Mouse (Mus musculus) heart, adult 18-20 months (tissue): ENCODE measurements at regions not wholly inside any gene's neighbourhood (a gene's known extent, or its start where the extent isn't known, plus 50 kb on each side); places are given as distances from the start of the nearest gene placed in this dataset.

Experiments
- DNase-seq, 2 experiments: peaks; one replicate each; pipeline ENCODE4 v3.0.0; 2021 to 2022; ENCODE audit warnings: mixed read lengths in 1 of 2

DNA sequence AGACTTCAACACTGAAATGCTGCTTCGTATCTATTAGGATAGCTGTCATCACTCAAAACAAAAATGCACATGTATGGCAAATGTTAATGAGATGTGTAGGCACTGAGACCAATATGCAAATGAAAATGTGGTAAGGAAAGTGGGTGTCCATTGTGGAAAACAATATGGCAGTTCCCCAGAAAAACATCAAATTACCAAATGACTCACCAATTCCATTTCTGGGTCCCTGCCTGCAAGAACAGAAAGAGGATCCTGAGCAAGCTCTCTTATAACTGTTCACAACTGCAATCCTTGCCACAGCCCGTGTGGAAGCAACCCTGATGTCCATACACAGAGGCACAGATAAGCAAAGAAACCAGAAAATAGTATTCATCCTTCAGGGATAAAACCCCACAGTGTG is 442.0 kb downstream of the Defb40 start:
- DNase-seq: no peak

DNA sequence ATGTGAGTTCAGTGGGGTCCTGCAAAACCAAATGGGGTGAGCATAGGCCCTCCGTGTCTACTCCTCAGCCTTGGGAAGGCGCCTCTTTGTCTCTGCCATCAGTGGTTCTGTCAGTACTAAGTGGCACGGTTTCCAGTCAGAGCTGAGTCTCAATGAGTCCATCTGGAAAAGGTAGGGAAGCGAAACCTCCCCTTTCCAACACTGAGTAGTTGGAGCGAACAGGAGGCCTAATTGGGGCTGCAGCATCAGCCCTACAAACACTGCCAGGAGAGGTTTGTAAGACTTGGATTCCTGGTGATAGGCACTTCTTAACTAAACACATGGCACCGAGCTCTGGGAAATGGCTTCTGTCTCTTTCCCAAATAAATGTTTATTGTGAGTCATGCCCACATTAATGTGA is 449.9 kb downstream of the Defb40 start:
- no peak for DNase-seq

DNA sequence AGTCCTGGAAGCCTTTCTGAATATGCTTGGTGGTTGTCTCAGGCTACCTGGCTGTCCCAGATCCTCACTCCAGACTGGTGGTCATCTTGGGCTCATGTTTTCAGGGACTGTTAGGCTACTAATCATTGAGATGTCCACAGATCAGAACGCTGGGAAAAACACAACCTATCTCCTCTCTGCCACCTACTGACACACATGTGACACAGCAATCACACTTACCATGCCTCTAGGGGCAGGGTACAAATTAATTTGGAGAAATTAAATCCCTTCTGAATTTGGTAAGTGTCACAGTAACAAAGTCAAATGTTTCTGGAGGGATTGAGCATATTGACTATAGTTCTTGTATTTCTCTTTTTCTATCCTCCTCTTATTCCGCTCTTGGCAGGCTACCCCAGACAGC is 465.6 kb downstream of the Defb40 start:
- no peak for DNase-seq

DNA sequence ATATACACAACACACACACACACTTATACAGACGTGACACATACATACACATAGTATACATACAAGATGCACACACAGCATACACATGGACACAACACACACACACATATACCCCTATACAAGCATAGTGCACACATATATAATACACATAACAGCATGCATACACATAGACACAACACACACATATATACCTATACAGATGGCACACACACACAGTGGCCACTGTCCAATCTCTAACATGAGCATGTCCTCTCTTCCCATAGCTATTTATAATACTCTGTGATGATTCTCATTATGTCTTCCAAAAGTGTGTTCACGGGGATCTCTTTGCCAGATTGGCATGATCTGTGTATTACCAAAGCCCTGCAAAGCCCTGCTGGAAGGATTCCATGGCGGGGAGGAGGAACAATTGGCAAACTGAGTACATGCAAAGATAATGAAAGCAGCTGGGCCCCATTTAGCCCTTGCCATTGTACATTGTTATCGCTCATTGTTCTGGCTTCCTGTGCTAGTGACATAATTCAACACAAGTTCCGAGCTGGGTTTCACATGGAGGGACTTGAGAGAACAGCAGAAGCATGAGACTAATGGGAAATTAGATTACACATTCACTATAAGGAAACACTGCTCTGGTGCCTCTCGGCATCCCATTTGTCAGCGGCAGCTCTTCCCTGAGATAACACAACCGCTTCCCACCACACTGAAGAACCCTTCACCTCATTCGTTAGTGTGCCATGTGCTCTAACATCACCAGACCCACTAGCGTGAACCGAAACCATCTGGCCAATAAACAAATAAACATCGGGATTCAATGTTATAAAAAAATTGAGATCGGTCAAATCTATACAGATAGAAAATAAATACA is 471.7 kb downstream of the Defb40 start:
- DNase-seq: peak in 1 of 2 experiments; percentile 14

DNA sequence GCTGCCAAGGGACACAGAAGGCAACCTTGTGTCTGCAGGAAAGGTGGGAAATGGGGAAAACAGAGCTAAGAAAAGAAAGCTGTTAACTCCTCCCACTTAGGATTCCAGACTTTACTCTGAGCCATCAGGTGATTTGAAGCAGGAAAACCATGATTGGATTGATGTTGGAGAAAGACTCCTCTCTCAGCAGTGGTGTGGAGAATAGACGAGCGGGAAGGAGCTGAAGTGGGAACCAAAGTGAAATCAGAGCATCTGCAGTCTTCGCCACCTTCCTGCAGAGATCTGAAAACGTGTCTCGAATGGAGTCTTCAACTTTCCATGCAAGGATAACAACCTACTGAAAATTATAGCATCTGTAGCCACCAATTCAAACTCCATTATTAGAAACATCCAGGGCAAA is 487.4 kb downstream of the Defb40 start:
- no peak for DNase-seq

DNA sequence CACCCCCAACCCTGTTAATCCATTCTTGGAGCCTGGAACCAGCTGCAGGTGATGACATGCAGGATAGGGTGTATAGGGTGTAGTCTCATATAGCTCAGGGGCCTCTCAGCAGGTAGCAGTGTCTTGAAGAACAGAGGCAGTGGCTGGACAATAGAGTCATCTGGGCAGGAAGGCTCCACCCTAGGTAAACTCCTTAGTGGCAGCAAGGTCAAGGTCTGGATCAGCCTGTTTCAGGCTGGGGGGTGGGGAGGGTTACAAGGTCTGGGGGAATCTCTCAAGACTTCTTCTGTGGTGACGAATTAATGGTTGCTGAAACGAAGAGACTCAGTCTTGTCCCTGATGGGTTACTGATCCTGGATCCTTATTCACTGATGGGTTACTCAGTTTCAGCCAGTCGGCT is 498.0 kb downstream of the Defb40 start:
- no peak for DNase-seq

DNA sequence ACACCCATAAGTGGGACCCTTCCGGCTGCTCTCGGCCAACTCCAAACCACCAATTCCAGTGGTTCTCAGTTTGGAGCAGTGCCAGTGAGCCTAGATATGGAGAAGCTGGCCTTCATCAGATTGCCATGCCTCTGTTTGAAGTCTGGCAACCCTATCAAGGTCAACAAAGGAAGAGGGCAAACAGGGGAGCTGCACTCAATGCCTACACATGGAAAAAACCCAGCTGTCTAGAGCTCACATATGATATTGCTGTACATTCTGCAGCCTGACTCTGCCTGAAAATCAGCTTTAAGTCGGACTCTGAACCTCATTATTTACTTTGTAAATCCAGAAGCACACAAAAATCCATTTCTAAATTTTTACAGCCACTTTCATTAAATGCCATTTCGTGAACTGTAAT is 499.9 kb downstream of the Defb40 start:
- no peak for DNase-seq

DNA sequence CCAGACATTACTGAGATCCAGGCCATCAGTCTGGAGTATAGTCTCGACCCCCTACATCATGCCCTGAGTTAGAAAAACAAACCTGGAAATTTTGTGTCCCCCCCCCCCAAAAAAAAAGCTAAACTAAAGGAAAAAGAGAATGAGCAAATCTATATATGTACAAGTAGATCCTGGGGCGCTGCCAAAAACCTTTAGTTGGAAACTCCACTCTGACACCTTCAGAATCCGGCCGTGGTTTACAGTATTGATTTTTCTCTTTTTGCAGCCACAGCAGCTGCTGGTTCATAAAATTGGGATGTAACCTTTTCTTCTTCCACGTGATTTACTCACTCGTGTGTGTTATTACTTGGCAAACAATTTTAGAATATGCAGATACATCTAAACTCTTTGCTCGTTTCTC is 510.5 kb downstream of the Defb40 start:
- no peak for DNase-seq

DNA sequence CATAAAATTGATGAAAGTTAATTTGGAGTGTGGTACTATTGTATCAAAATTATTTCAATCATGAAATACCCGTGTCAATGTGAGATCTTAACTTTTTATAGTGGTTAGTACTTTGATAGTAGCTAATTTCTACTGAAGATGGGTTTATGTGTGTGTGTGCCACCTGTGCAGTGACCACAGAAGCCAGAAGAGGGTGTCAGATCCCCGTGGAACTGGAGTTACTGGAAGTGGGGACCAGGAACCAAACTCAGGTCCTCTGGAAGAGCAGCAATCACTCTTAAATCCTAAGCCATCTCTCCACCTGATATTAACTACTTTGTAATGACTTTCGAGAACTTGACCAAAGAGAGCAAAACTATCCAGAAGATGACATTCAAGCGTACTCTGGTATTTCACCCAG is 517.4 kb downstream of the Defb40 start:
- no peak for DNase-seq

DNA sequence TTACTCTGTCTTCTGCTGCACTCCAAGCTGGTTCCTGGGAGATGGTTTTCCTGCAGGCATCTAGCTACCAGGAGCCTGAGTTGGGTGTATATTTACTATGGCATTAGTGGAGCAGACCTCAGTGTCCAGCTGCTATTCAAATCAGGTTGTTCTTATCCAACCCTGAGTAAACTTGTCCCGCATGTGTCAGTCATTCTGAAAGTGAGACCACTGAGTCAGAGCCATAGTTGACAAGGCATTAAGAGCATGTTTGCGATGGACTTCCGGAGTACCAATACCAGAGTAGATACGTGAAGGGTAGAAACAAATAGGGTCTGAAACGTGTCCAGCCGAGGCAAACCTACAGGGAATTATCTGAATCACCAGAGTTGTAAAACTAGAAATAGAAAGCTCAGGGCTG is 520.6 kb downstream of the Defb40 start:
- DNase-seq: no peak

DNA sequence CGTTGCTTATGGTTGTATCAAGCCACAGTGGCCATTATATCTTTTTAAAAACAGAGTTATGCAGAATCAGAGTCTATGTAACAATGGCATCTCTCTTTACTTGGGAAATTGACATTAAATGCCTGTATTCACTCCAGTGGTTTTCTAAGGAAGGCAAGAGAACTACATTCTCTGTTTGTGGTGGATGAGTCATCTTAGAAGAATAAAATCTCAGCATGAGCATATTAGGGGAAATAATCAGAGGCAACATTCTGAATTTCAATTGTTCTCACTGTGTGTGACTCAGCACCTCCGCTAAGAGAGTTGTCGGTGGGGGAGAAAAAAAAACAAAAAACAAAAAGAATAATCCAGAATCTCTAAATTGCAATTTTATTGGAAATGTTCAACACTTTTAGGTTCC is 529.0 kb downstream of the Defb40 start:
- DNase-seq: no peak

DNA sequence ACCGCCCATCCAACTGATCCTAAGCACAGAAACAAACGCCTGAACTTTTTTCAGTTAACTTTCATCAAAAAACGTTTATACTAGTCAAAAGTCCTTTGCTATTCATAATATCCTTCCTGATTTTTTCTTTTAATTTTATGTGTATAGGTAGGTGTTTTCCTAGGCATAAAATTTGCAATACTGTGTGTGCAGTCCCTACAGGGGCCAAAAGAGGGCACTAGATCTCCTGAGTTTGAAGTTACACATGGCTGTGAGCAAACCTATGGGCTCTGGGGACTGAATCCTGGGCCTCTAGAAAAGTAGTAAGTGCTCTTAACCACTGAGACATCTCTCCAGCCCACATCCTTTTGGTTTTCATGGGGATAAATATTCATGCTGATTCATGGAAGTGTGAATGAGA is 535.8 kb downstream of the Defb40 start:
- DNase-seq: no peak

DNA sequence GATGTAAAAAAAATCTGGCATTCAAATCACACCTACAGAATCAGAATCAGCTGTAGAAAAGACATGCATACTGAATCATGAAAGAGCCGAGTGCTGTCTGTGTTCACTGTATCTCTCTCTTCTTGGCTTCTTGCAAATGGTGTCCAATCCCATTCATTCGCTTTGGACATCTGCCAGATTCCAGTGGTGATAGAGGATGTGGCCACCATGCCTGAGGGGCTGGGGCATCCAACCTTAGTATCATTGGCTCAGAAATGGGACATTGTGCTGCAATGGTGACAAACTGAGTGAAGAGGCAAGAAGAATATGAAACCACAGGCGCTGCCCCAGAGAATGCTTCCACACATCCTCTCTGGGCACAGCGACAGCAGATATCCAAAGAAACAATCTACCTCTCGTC is 555.2 kb downstream of the Defb40 start:
- no peak for DNase-seq

DNA sequence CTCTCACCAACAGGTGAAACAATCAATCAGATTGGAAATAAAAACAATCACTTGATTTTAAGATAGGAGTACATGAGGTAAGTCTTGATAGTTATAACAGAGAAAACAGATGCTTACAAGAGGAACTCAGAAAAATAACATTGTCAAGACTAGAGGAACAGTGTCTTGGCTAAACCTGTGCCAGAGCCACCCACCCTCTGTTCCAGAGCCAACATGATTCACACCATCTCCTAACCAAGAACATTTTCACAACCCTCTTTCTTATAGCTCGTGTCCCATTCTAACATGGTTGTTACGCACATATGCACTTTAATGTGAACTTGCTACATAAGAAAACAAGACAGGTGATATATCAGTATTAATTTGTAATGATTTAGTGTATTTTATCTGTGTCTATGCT is 565.6 kb downstream of the Defb40 start:
- DNase-seq: no peak

DNA sequence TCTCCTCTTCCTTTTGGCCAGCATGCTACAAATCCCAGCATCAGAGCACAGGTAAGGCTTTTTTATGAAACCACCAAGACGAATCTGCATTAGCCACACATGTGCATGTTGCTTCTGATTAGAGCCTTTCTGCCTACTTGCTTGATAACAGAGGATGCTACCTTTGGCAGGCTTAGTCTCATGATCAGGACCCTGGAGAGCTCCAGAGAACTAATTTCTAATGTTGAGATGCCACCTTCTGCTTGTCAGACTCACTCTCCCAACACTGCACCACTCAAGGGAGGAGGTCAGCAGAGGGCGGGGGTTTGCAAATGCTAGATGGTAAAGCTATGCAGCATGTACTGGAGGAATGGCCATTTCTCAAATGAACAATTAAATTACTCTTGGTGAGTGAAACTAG is 571.6 kb downstream of the Defb40 start:
- peak in 1 of 2 experiments; percentile 2 for DNase-seq

DNA sequence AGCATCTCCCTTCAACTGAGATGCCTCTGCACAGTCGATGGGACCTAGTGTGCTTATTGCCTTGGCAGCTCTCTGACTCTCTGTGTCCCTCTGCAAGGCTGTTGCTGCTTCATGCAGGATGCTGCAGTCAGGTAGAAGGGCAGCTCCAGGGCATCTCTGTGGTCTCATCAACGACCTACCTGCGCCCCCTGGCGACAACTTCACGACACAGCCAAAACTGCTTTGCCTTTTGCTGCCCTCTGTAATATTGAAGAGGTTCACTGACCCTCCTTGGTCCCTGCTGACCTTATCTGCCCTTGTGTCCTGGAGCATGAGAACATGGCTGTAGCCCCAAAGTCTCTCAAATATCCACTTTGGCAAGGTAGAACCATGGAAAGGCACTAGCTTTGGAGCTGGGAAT is 589.7 kb downstream of the Defb40 start:
- DNase-seq: peak in 1 of 2 experiments; percentile 4

DNA sequence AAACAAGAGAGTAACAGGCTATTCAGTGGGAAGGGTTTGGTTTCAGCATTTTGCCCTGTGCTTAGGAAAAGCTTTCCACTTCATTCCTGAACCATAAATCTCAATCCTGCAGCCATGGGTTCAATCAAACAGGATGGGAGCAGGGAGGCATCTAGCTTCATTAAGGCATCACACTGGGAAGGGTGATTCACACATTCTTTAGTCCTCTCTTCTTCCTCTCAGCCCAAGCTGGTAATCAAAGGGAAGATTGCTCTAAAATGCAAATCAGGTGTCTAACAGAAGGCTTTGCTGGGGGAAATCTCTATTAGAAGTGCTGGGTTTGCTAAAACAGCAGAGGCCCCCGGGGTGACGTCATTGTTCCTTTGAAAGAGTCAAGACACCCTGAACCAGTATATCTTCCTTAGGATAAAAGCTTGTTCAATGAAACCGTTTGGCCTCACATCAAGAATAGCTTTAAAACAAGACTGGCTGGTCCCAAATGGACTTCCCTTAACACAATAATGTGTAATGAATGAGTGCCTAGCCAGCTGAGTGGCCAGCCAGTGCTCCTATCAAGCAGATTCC is 596.4 kb downstream of the Defb40 start:
- no peak for DNase-seq

DNA sequence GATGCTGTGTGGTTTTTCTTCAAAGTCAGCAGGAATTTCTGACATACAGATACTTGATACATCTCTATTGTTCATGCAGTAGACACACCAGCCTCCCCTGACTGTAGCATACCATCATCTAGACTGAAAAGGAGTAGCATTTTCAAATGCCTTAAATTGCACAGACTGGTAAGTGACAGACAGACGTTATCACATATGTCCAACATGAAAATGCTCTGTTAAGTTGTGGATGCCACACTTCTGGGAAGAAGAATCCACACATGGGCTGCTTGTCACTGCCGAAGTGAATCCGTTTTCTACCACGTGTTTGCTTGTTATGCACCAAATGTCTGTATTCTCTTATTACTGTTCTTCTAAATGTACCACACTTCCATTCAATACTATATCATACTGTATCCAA is 629.3 kb downstream of the Defb40 start:
- no peak for DNase-seq

DNA sequence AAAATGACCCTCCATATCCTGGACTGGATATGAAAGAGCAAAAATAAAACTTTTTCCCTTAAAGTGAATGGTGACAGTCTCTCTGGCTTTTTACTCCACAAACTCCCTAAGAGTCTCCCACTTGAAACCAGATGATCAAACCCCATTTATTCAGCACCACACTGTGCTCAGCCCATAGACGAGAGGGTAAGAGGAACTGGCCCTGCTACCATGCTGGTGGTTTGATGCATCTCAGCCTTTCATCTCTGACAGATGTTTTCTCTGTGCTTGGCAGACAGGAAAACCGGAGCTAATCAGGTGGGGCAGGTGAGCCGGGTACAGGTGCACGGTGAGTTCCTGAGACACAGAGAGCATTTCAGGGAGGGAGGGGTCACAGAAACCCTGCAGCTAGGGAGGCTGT is 631.8 kb downstream of the Defb40 start:
- no peak for DNase-seq

DNA sequence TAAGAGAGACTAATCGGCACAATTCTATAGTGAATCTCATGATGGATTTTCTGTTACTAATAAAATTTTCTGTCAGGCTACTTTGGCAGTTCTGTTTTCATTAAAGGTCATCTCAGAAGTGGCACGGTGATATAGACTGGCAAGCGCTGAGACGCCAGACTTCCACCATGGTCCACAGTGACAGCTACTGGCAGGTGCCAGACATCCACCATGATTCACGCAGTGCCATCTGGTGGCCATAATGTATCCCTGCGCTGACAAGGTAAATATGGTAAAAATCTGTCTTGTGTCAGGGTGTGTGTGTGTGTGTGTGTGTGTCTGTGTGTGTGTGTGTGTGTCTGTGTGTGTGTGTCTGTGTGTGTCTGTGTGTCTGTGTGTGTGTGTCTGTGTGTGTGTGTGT is 632.7 kb downstream of the Defb40 start:
- peak; percentile 2 to 20 for DNase-seq

DNA sequence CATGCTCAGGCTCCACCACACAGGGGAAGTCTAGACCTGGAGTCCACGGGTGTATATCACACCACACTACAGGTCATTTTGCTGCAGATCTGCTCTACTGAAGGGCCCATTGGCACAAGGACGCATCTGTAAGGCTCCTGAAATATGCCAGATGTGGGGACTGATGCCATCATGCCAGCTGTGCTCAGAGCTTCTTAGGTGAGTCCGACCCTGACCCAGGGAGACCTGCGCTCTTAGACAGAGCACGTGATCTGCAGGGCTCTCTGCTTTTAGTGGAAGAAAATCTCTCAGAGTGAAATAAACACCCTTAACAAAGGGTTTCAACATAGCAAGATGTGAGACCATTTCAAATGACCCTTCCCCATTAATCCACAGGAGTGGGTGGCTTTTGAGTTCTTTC is 633.2 kb downstream of the Defb40 start:
- DNase-seq: no peak

DNA sequence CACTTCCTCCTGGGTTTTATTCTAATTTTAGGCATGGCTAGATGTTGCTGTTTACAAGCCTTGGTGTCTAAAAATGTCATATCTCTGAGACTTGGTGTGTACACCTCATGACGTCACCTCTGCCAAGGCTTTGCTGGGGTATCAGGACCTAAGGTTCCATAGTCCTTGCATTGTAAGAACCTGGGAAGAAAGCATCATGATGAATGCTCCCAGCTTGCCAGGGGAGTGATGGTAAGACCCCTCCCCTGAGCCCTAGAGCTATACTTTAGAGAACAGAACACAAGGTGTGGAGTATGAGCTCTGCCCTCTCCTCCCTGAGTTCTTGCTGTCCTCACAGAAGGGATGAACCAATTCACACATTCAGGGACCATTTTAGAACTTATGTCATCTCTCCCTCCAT is 642.5 kb downstream of the Defb40 start:
- no peak for DNase-seq

DNA sequence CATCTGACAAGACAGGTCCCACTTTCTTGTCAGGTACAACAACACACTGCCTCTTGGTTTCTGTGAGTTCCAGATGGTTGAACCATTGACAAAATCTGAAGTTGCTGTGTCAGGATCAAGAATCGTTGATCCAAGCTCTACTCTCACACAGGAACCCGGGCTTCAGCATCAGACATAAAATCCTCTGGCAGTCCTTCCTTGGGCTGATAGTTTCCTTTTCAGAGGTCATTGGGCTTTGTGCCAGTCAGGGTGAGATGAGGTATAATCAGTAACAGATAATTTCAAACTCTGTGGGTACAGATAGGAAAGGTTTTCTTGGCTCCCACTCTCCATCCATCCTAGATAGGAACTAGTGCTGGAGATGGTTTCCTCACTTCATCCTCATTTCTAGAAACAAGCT is 649.5 kb downstream of the Defb40 start:
- DNase-seq: no peak

DNA sequence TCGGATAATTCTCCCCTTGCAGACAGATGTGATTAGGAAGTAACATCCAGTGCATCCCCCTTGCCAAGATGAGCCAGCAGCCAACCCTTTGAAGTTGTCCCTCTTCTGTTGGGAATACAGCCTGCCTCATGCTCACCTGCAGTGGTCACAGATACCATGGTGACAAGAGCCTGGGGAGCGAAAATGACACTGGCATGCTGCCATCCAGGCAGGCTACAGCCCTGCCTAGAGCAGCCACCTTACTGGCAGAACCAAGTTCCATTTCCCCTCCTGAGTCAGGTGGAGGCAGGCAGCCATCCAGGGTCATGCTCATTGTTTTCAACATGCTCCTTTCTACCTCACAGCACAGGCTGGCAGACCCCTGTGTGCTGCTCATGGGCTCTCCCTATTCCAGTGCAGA is 661.6 kb downstream of the Defb40 start:
- DNase-seq: no peak
